Mouse (Mus musculus): ENCODE data around the gene Olfr1406.
"Not testable (repeated sequence)": the region's sequence is repeated elsewhere in the genome, so short reads cannot be mapped to it uniquely, and the experiment has no call there.

Olfr1406 gene

DNA sequence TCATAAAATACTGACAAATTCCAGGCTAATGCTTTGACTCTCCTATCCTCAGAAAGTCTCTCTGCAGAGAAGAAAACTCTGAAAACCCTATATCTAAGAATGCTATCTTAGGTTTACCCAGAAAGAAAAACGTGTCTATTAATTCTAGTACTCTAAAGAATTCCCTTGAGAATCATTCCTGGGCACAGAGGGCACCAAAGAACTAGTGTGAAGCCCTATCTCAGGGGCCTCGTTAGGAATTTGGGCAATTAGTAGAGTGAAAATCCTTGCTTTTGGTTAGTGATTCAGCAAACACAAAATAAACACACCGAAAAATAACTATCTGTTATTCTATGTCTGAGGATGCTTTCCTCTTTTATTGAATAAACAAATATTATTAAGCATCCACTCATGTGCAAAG lies at the start of gene Olfr1406:
Gene Olfr1406 (minus strand): TSS at position 101 of the 400 bp plus-strand sequence.
- DNase-seq (ENCODE audit: low spot score in 2 of 2), result no peak

DNA sequence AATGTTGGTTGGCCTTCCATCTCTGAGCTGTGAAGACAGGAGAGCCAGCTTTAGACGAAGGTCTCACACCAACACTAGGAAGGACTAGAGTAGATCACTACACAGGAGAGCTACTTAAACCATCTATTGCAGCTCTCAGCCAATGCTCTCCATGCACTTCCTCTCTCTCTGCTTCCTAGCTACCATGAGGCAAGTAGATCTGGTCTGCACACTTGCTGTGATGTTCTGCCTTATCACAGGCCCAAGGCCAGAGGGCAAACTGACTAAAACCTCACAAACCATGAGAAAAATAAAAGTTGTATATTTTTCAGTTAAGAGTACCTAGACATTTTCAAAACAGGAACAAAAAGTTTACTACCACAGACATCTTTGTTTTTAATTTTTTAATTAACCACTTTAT lies 46.6 kb upstream of the Olfr1406 start:
- DNase-seq (ENCODE audit: low spot score in 2 of 2), result not testable (repeated sequence)

GRCm38 (mm10) chr1:173227081-173227480 lies 36.6 kb upstream of the Olfr1406 start, which contains the start of gene Fcer1a:
TSS of gene Fcer1a (minus strand) at chr1:173227214.
- DNase-seq (ENCODE audit: low spot score in 2 of 2), result no peak

DNA sequence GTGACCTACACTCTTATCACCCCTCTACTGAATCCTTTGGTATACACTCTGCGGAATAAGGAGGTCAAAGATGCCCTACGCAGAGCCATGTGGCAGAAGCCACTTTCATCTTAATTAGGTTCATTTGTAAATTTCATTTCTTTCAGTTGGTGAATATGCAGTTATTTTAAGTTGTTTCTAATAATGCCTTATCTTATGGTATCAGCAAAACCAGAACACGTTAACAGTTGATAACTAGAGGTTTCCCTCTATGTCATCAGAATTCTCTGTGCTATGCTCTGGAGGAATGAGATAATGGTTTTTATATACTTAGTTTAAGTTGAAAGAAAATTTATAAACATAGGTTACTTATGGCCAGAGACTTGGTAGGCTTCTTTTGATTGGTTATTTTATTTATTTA lies 26.0 kb upstream of the Olfr1406 start:
- no peak for DNase-seq (ENCODE audit: low spot score in 2 of 2)

- no peak for DNase-seq (ENCODE audit: low spot score in 2 of 2)
Observed at GRCm38 (mm10) chr1:173212092-173212491, 21.7 kb upstream of the Olfr1406 start, which contains the start of gene Olfr1404. TSS of gene Olfr1404 (plus strand) at chr1:173212392.

GRCm38 (mm10) chr1:173197508-173197907 lies 7.1 kb upstream of the Olfr1406 start, which contains the start of gene Olfr218:
TSS of gene Olfr218 (plus strand) at chr1:173197808.
- no peak for DNase-seq (ENCODE audit: low spot score in 2 of 2)

GRCm38 (mm10) chr1:173196359-173196758 lies 5.9 kb upstream of the Olfr1406 start:
- DNase-seq (ENCODE audit: low spot score in 2 of 2), result no peak

DNA sequence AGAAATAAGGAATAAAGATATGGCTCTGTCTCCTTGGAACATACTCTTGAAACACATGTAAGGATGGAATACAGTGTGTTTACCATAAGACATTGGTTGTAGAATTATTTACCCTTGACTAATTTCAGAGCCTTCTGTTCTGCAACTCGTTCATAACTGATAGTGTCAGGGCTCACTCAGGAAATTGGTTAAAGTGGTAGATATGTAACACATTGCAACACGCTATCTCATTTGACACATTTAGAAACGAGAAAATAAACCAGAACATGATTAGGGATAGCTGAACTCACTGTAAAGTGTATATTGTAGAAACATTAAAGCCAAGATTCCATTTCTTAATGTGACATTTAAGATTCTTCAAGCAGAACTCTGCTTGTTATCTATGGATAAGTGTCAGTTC lies 1.6 kb upstream of the Olfr1406 start:
- DNase-seq (ENCODE audit: low spot score in 2 of 2), result no peak

GRCm38 (mm10) chr1:173174154-173174842 lies 16.1 kb downstream of the Olfr1406 start:
- no peak for DNase-seq (ENCODE audit: low spot score in 2 of 2)

DNA sequence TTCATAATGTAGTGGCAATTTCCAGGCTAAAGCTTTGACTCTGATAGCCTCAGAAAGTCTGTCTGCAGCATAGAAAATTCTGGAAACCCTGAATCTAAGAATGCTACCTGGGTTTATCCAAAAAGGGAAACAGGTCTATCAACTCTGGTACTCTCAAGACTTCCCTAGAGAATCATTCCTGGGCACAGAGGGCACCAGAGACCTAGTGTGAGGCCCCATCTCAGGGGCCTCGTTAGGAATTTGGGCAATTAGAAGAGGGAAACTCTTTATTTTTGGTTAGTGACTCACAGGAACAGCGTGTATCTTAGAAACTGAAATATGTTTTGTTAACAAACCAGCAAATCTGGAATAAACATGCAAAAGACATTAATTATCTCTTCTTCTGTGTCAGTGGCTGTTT lies 53.2 kb downstream of the Olfr1406 start, which contains the start of gene Olfr1408:
Gene Olfr1408 (minus strand): TSS at position 101 of the 400 bp plus-strand sequence.
- DNase-seq (ENCODE audit: low spot score in 2 of 2), result no peak
